Mouse (Mus musculus): Measurements from ENCODE around the gene Gpx2.
"Not testable (repeated sequence)": the region's sequence is repeated elsewhere in the genome, so short reads cannot be mapped to it uniquely, and the experiment has no call there.

Gpx2 gene

DNA sequence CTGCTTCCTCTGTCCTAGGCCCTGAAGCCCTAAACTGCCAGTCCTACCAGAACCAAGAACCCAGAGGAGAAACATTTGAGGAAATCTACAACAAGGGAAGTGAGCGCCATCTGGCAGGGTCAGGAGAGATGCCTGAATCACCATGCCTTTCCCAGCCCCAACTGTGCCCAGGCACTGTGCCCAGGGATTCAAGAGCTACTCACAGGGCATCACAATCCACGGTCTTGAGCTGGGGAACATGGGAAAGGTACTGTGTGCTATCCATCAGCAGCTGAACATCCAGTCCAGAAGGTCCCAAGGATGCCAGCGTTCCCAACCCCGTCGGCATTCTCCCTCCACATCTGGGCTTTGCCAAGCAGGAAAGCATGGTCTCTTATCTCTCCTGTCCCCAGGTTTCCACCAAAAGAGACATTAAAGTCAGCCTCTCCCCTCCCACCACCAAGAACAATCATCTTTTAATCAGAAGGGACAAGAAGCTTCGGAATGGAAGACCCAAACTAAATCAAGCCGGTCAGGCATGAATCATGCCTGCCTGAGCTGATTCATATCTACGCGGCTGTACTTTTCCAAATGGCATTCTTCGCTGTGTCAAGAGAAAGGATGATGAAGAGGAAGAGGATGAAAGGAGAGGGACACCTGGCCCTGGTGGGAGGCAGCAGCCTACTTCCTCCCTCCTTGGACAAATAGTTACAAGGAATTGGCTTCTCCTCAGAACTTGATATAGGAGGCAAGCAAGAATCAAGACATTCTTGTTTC is 9.9 kb upstream of the Gpx2 start:
- peak; percentile 11; the same call in 1 of the 2 replicates for ATAC-seq (ENCODE audit: low TSS enrichment)

DNA sequence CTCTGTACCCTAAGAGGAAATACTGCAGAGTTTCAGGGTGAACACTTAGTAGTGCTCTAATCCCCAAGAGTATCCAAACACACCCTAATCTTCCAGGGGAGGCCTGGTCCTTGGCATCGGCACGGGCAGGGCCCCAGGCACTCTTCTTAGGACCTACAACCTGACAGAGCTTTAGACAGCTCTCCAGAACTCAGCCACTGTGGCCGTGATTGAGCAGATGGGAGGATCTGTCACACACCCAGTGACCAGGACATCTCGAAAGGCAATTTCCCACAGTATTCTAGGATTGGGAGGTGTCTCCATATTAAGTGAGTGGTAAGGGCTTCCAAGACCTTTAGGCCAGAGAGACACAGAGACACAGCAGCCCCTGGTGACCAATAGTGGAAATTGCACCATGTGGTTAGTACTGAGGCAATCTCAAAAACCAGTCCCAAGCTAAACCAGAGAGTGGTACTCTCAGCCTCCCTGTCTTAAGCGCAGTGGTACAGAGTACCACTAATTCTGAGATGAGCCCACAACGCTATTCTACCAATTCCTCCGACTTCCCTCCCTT is 8.4 kb upstream of the Gpx2 start:
- ATAC-seq (ENCODE audit: low TSS enrichment): peak; percentile 29

DNA sequence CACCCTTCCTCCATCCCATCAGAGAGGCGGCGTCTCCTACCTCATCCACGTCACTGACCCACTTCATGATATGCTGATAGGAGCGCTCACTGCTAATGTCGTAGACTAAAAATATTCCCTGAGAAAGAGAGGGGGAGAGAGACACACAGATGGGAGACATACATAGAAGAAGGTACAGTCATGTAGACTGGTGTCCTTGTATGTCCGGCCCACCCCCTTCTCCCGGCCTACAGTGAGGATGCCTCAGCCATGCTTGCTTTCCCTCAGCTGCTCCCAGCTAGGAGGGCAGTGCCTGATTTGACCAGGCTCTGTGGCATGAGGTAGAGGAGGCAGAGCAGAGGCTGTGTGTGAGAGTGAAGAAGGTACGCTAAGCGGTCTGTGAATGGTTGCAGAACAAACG is 7.7 kb upstream of the Gpx2 start:
- ATAC-seq (ENCODE audit: low TSS enrichment): peak; percentile 62

DNA sequence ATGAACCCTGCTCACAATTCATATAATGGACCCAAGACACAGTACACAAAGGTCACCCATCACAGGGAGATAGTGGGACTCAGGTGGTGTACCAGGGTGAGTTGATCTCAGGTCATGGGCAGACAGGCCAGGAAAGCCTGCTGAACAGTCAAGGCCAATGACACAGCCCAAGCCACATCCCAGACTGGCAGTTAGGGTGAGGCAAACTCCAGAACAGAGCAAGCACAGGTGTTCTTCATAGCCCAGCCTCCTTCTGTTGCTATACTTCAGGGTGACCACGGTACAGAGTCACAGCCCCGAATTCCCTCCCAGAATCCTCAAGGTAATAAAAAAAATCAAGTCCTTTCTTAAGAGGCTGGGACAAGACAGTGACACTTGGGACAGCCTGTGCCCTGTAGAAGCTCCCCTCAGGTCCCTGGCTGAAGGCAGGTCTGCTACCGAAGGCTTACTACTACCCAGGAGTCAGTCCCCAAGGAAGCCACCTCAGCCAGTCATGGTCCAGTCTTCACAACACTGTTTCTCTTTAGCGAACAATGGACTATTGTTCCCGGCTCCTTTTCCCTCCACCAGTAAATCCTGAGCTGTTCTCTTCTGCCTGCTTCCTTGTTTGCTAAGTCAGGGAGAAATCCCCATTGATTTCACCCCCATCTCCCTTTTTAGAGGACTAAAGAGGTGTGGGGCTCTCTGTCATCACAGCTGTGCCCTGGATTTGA is 2.8 kb upstream of the Gpx2 start:
- ATAC-seq (ENCODE audit: low TSS enrichment): no peak

GRCm38 (mm10) chr12:76796938-76797539 is 1.7 kb upstream of the Gpx2 start:
- peak; percentile 77 for ATAC-seq (ENCODE audit: low TSS enrichment)

GRCm38 (mm10) chr12:76792540-76792939 is 2.8 kb downstream of the Gpx2 start:
- ATAC-seq (ENCODE audit: low TSS enrichment): not testable (repeated sequence)

- ATAC-seq (ENCODE audit: low TSS enrichment): peak; percentile 74
Observed at GRCm38 (mm10) chr12:76790446-76791084, 4.8 kb downstream of the Gpx2 start.

- ATAC-seq (ENCODE audit: low TSS enrichment): no peak
Observed at GRCm38 (mm10) chr12:76784056-76784619, 11.2 kb downstream of the Gpx2 start.

- peak; percentile 38; the same call in 1 of the 2 replicates for ATAC-seq (ENCODE audit: low TSS enrichment)
Observed at GRCm38 (mm10) chr12:76780639-76781468, 14.5 kb downstream of the Gpx2 start.

DNA sequence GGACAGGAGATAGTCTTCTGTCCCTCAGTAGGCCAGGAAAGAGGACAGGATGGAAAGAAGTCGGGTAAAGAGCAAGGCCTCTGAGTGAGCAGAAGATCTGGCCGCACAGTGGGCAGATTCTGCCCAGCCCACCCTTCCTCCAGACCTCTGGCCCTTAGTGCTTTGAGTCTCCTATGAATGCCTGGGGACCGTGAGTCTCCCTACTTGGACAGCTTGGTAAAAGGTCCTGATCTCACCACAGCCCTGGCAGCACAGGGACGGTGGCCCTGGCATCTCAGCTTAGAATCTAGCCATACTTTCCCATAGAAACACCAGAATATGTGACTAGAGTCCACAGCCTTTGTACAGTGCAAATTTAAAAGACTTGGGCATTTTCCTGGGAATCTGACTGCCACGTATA is 15.4 kb downstream of the Gpx2 start:
- ATAC-seq (ENCODE audit: low TSS enrichment): no peak

DNA sequence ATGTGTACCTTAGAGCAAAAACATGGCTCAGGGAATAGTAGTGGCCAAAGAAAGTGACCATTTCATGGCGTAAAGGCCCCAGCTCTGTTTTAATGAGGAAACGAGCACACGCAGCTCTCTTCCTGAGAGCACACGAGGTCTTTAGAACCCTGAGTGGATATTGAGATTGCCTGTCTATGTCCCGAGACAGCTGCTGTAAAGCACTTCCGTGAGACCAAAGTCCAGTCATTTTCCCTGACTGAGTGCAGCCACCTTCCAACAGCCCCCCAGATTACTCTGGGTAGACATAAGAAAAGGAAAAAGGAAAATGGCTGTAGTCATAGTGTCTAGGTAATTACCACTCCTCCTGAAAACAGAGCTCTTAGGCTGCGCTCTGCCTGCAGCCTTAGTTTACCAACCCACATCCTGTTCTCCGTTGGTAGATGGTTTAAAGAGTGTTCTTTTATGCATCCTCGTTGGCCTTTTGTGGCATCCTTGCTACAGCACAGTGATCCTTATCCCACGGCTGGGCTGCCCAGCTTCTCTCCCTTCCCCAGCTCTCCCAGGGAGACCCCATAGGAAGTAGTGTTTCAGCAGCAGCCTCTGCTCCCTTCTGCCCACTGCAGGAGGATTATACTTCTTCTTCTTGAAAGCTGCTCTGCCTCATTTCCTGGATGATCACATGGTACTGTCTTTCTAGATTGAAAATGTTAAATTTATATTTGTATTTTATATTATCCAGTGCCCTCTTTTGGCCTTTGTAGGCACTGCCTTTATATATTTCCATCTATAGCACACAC is 16.9 kb downstream of the Gpx2 start:
- ATAC-seq (ENCODE audit: low TSS enrichment): no peak

GRCm38 (mm10) chr12:76777845-76778244 is 17.5 kb downstream of the Gpx2 start:
- no peak for ATAC-seq (ENCODE audit: low TSS enrichment)

DNA sequence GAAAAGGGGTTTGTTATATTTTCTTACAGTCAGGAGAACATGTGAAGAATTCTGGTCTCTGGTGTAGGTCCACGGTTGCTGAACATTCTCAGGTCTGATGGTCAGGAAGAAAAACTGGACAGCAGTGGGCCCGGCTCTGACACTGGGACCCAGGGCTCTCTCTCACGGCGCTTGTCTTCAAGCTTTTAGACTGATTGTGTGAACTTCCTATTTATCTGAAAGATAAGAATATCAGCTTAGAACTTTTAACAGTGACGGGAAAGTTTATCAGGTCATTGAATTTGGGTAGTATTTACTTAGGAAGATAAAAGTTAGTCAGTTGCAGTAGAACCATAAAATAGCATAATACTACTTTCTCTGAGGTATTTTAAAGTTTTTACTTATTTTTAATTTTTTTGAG is 18.5 kb downstream of the Gpx2 start:
- ATAC-seq (ENCODE audit: low TSS enrichment): no peak

GRCm38 (mm10) chr12:76775132-76775531 is 20.2 kb downstream of the Gpx2 start:
- ATAC-seq (ENCODE audit: low TSS enrichment): no peak

GRCm38 (mm10) chr12:76774652-76775051 is 20.7 kb downstream of the Gpx2 start:
- ATAC-seq (ENCODE audit: low TSS enrichment): no peak

GRCm38 (mm10) chr12:76771540-76771939 is 23.8 kb downstream of the Gpx2 start:
- no peak for ATAC-seq (ENCODE audit: low TSS enrichment)

- no peak for ATAC-seq (ENCODE audit: low TSS enrichment)
Observed at GRCm38 (mm10) chr12:76770841-76771500, 24.4 kb downstream of the Gpx2 start.

GRCm38 (mm10) chr12:76765901-76766630 is 29.3 kb downstream of the Gpx2 start:
- peak; percentile 39 for ATAC-seq (ENCODE audit: low TSS enrichment)

Data from frontal cortex, adult (tissue).